Mouse (Mus musculus): ENCODE measurements around the gene 6030445D17Rik. TPM values are rescaled to one million over a fixed set of nuclear protein-coding genes. Genes with fewer than 3 reads are reported as not detected.

6030445D17Rik gene
- polyA plus RNA-seq, 1 experiment: 0.72 TPM

GRCm38 (mm10) chr4:136434029-136434428, 28.0 kb upstream of the 6030445D17Rik start:
- Histone ChIP-seq H3K4me3 (replicated peaks; ENCODE audit: extremely low read depth, low read depth, low read length) (no peak overlapping the region), H3K4me1 (ENCODE audit: control insufficient read depth, insufficient read depth, low read length) (no peaks in the 10 kb centered on the region)
- TF ChIP-seq CTCF (IDR thresholded peaks at IDR 0.05; ENCODE audit: insufficient read depth, low read length): no peak
- TF ChIP-seq POLR2A (IDR thresholded peaks at IDR 0.05; ENCODE audit: borderline replicate concordance, extremely low read depth, low read depth, low read length): no peak
- WGBS: 69% methylated on average over 4 of the region's 4 CpGs
- no peak for DNase-seq

GRCm38 (mm10) chr4:136439106-136439505, 22.9 kb upstream of the 6030445D17Rik start:
- Histone ChIP-seq H3K4me1 (ENCODE audit: control insufficient read depth, insufficient read depth, low read length) (no peaks in the 10 kb centered on the region), H3K4me3 (replicated peaks; ENCODE audit: extremely low read depth, low read depth, low read length) (no peak overlapping the region)
- no peak for TF ChIP-seq CTCF (IDR thresholded peaks at IDR 0.05; ENCODE audit: insufficient read depth, low read length)
- TF ChIP-seq POLR2A (IDR thresholded peaks at IDR 0.05; ENCODE audit: borderline replicate concordance, extremely low read depth, low read depth, low read length): no peak
- 49% methylated on average over 4 of the region's 4 CpGs for WGBS
- no peak for DNase-seq

GRCm38 (mm10) chr4:136441354-136442043, 20.6 kb upstream of the 6030445D17Rik start:
- no peak for DNase-seq
- H3K4me3 ChIP-seq (replicated peaks; ENCODE audit: extremely low read depth, low read depth, low read length): no peak overlapping the region
- H3K4me1 ChIP-seq (ENCODE audit: control insufficient read depth, insufficient read depth, low read length): no peaks in the 10 kb centered on the region
- TF ChIP-seq CTCF (IDR thresholded peaks at IDR 0.05; ENCODE audit: insufficient read depth, low read length) (no peak), POLR2A (IDR thresholded peaks at IDR 0.05; ENCODE audit: borderline replicate concordance, extremely low read depth, low read depth, low read length) (no peak)
- 65% methylated on average over 15 of the region's 15 CpGs for WGBS

GRCm38 (mm10) chr4:136444561-136444960, 17.5 kb upstream of the 6030445D17Rik start:
- 65% methylated on average over 4 of the region's 4 CpGs for WGBS
- TF ChIP-seq CTCF (IDR thresholded peaks at IDR 0.05; ENCODE audit: insufficient read depth, low read length): no peak
- TF ChIP-seq POLR2A (IDR thresholded peaks at IDR 0.05; ENCODE audit: borderline replicate concordance, extremely low read depth, low read depth, low read length): no peak
- no peak overlapping the region for H3K4me3 ChIP-seq (replicated peaks; ENCODE audit: extremely low read depth, low read depth, low read length)
- DNase-seq: no peak
- no peaks in the 10 kb centered on the region for H3K4me1 ChIP-seq (ENCODE audit: control insufficient read depth, insufficient read depth, low read length)

- no peak for TF ChIP-seq CTCF (IDR thresholded peaks at IDR 0.05; ENCODE audit: insufficient read depth, low read length)
- no peak for TF ChIP-seq POLR2A (IDR thresholded peaks at IDR 0.05; ENCODE audit: borderline replicate concordance, extremely low read depth, low read depth, low read length)
- Histone ChIP-seq H3K4me3 (replicated peaks; ENCODE audit: extremely low read depth, low read depth, low read length) (no peak overlapping the region), H3K4me1 (ENCODE audit: control insufficient read depth, insufficient read depth, low read length) (no peaks in the 10 kb centered on the region)
- 80% methylated on average over 5 of the region's 5 CpGs for WGBS
- no peak for DNase-seq
Observed at GRCm38 (mm10) chr4:136449795-136450194, 12.3 kb upstream of the 6030445D17Rik start.

GRCm38 (mm10) chr4:136450271-136450670, 11.8 kb upstream of the 6030445D17Rik start:
- no peak overlapping the region for H3K4me3 ChIP-seq (replicated peaks; ENCODE audit: extremely low read depth, low read depth, low read length)
- no peaks in the 10 kb centered on the region for H3K4me1 ChIP-seq (ENCODE audit: control insufficient read depth, insufficient read depth, low read length)
- 80% methylated on average over 4 of the region's 4 CpGs for WGBS
- DNase-seq: no peak
- TF ChIP-seq POLR2A (IDR thresholded peaks at IDR 0.05; ENCODE audit: borderline replicate concordance, extremely low read depth, low read depth, low read length): no peak
- no peak for TF ChIP-seq CTCF (IDR thresholded peaks at IDR 0.05; ENCODE audit: insufficient read depth, low read length)

- WGBS: 21% methylated on average over 6 of the region's 6 CpGs
Observed at GRCm38 (mm10) chr4:136451564-136451963, 10.5 kb upstream of the 6030445D17Rik start.

GRCm38 (mm10) chr4:136452286-136452685, 9.8 kb upstream of the 6030445D17Rik start:
- Histone ChIP-seq H3K4me3 (replicated peaks; ENCODE audit: extremely low read depth, low read depth, low read length) (no peak overlapping the region), H3K4me1 (ENCODE audit: control insufficient read depth, insufficient read depth, low read length) (no peaks in the 10 kb centered on the region)
- no peak for DNase-seq
- TF ChIP-seq CTCF (IDR thresholded peaks at IDR 0.05; ENCODE audit: insufficient read depth, low read length) (no peak), POLR2A (IDR thresholded peaks at IDR 0.05; ENCODE audit: borderline replicate concordance, extremely low read depth, low read depth, low read length) (no peak)
- 97% methylated on average over 3 of the region's 3 CpGs for WGBS

More at GRCm38 (mm10) chr4:136451564-136451963, 10.5 kb upstream of the 6030445D17Rik start:
- H3K4me1 ChIP-seq (ENCODE audit: control insufficient read depth, insufficient read depth, low read length): no peaks in the 10 kb centered on the region
- no peak overlapping the region for H3K4me3 ChIP-seq (replicated peaks; ENCODE audit: extremely low read depth, low read depth, low read length)
- no peak for DNase-seq
- TF ChIP-seq CTCF (IDR thresholded peaks at IDR 0.05; ENCODE audit: insufficient read depth, low read length): no peak
- no peak for TF ChIP-seq POLR2A (IDR thresholded peaks at IDR 0.05; ENCODE audit: borderline replicate concordance, extremely low read depth, low read depth, low read length)

- WGBS: 74% methylated on average over 5 of the region's 5 CpGs
- TF ChIP-seq CTCF (IDR thresholded peaks at IDR 0.05; ENCODE audit: insufficient read depth, low read length) (no peak), POLR2A (IDR thresholded peaks at IDR 0.05; ENCODE audit: borderline replicate concordance, extremely low read depth, low read depth, low read length) (no peak)
- no peaks in the 10 kb centered on the region for H3K4me1 ChIP-seq (ENCODE audit: control insufficient read depth, insufficient read depth, low read length)
- no peak for DNase-seq
- H3K4me3 ChIP-seq (replicated peaks; ENCODE audit: extremely low read depth, low read depth, low read length): no peak overlapping the region
Observed at GRCm38 (mm10) chr4:136452792-136453191, 9.3 kb upstream of the 6030445D17Rik start.

- peak; percentile 82 for DNase-seq
- WGBS: 2% methylated on average over 10 of the region's 10 CpGs
- Histone ChIP-seq H3K4me3 (replicated peaks; ENCODE audit: extremely low read depth, low read depth, low read length) (peak overlapping the region; percentile 73), H3K4me1 (ENCODE audit: control insufficient read depth, insufficient read depth, low read length) (no peaks in the 10 kb centered on the region)
- TF ChIP-seq POLR2A (IDR thresholded peaks at IDR 0.05; ENCODE audit: borderline replicate concordance, extremely low read depth, low read depth, low read length) (no peak), CTCF (IDR thresholded peaks at IDR 0.05; ENCODE audit: insufficient read depth, low read length) (peak; percentile 79)
Observed at GRCm38 (mm10) chr4:136454850-136455260, 7.2 kb upstream of the 6030445D17Rik start.

All from lung, adult 2 months (tissue).